Mouse (Mus musculus): ENCODE measurements around the gene Unc13a. TPM values are rescaled to one million over a fixed set of nuclear protein-coding genes. Genes with fewer than 3 reads are reported as not detected.
A peak's percentile ranks its signal among the peaks of the same experiment; 100 is the strongest.

Unc13a gene
- total RNA-seq, 1 experiment, result 3.0 TPM

DNA sequence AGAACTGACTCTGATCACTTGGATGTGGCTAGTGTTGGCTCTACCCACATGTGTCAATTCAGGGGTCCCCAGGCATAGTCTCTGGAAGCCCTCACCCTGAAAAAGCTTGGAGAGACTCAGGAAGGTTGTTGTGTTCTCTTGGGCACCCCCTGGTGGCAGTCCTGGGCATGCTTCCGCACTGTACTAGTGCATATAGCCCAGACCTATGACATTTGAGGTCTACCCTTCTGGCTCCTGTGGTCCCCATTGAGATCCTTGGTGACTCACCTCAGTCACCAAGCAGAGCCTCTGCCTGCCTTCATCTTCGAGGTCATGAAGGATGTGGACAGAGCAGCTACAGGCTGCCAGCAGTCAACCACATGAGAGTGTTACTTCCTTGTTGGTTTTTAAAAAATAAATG lies 84.7 kb downstream of the Unc13a start:
- Histone ChIP-seq H3K27ac (ENCODE audit: insufficient read depth, low read depth, low read length, poor library complexity, severe bottlenecking) (no peak overlapping the region), H3K9me3 (ENCODE audit: control insufficient read depth, insufficient read depth, low read depth, low read length) (no peaks in the 10 kb centered on the region), H3K4me3 (ENCODE audit: insufficient read depth in 1 of 2, low read depth in 1 of 2, low read length in 2 of 2, poor library complexity in 1 of 2, severe bottlenecking in 1 of 2) (no peak overlapping the region), H3K9ac (ENCODE audit: insufficient read depth, low read depth, low read length, poor library complexity, severe bottlenecking) (no peak overlapping the region), H3K36me3 (ENCODE audit: control insufficient read depth, insufficient read depth, low read length, poor library complexity, severe bottlenecking) (peaks cover 13% of the 10 kb centered on the region; the same call in 1 of the 2 replicates), H3K4me1 (ENCODE audit: control insufficient read depth in 2 of 2, insufficient read depth in 2 of 2, low read length in 2 of 2, poor library complexity in 1 of 2) (peaks cover 0 to 7% of the 10 kb centered on the region in 2 experiments; a peak in 1 of 4 replicates)
- TF ChIP-seq ZC3H11A (IDR thresholded peaks at IDR 0.05; ENCODE audit: borderline replicate concordance, low read depth, low read length) (no peak), HCFC1 (IDR thresholded peaks at IDR 0.05; ENCODE audit: borderline replicate concordance, insufficient read depth, low read length) (no peak), CHD2 (IDR thresholded peaks at IDR 0.05; ENCODE audit: low read depth, low read length) (no peak)
- in situ Hi-C loops (cut with MboI; ENCODE audit: low sequenced_read_pairs in 2 of 2, unreplicated experiment in 2 of 2), result no loop called here
- no peak for DNase-seq (ENCODE audit: low read depth, low spot score)

GRCm38 (mm10) chr8:71580201-71580600 lies 91.4 kb downstream of the Unc13a start:
- Histone ChIP-seq H3K36me3 (ENCODE audit: control insufficient read depth, insufficient read depth, low read length, poor library complexity, severe bottlenecking) (peaks cover 9% of the 10 kb centered on the region; the same call in 1 of the 2 replicates), H3K9me3 (ENCODE audit: control insufficient read depth, insufficient read depth, low read depth, low read length) (no peaks in the 10 kb centered on the region), H3K9ac (ENCODE audit: insufficient read depth, low read depth, low read length, poor library complexity, severe bottlenecking) (no peak overlapping the region), H3K27ac (ENCODE audit: insufficient read depth, low read depth, low read length, poor library complexity, severe bottlenecking) (no peak overlapping the region), H3K4me3 (ENCODE audit: insufficient read depth in 1 of 2, low read depth in 1 of 2, low read length in 2 of 2, poor library complexity in 1 of 2, severe bottlenecking in 1 of 2) (peak overlapping the region; percentile 29 to 31; a peak in 3 of 4 replicates), H3K4me1 (ENCODE audit: control insufficient read depth in 2 of 2, insufficient read depth in 2 of 2, low read length in 2 of 2, poor library complexity in 1 of 2) (peaks cover 0 to 19% of the 10 kb centered on the region in 2 experiments; a peak in 1 of 4 replicates)
- in situ Hi-C loops (cut with MboI; ENCODE audit: low sequenced_read_pairs in 2 of 2, unreplicated experiment in 2 of 2), result no loop called here
- TF ChIP-seq ZC3H11A (IDR thresholded peaks at IDR 0.05; ENCODE audit: borderline replicate concordance, low read depth, low read length) (no peak), HCFC1 (IDR thresholded peaks at IDR 0.05; ENCODE audit: borderline replicate concordance, insufficient read depth, low read length) (no peak), CHD2 (IDR thresholded peaks at IDR 0.05; ENCODE audit: low read depth, low read length) (no peak), MAFK (IDR thresholded peaks at IDR 0.05; ENCODE audit: insufficient read depth, low read depth, low read length) (no peak), ZNF384 (IDR thresholded peaks at IDR 0.05; ENCODE audit: low read depth, low read length) (no peak)
- DNase-seq (ENCODE audit: low read depth, low spot score), result no peak

- H3K4me1 ChIP-seq (ENCODE audit: control insufficient read depth in 2 of 2, insufficient read depth in 2 of 2, low read length in 2 of 2, poor library complexity in 1 of 2), result peaks cover 0 to 16% of the 10 kb centered on the region in 2 experiments; a peak in 1 of 4 replicates
- TF ChIP-seq ZNF384 (IDR thresholded peaks at IDR 0.05; ENCODE audit: low read depth, low read length) (no peak), ZC3H11A (IDR thresholded peaks at IDR 0.05; ENCODE audit: borderline replicate concordance, low read depth, low read length) (no peak), MAFK (IDR thresholded peaks at IDR 0.05; ENCODE audit: insufficient read depth, low read depth, low read length) (no peak), HCFC1 (IDR thresholded peaks at IDR 0.05; ENCODE audit: borderline replicate concordance, insufficient read depth, low read length) (no peak), CHD2 (IDR thresholded peaks at IDR 0.05; ENCODE audit: low read depth, low read length) (no peak)
- in situ Hi-C loops (cut with MboI; ENCODE audit: low sequenced_read_pairs in 2 of 2, unreplicated experiment in 2 of 2), result no loop called here
- no peak for DNase-seq (ENCODE audit: low read depth, low spot score)
- peaks cover 5% of the 10 kb centered on the region; the same call in 1 of the 2 replicates for H3K36me3 ChIP-seq (ENCODE audit: control insufficient read depth, insufficient read depth, low read length, poor library complexity, severe bottlenecking)
- H3K9ac ChIP-seq (ENCODE audit: insufficient read depth, low read depth, low read length, poor library complexity, severe bottlenecking), result peak overlapping the region; percentile 45
- H3K27ac ChIP-seq (ENCODE audit: insufficient read depth, low read depth, low read length, poor library complexity, severe bottlenecking), result no peak overlapping the region
- peak overlapping the region; percentile 17 to 33; a peak in 3 of 4 replicates for H3K4me3 ChIP-seq (ENCODE audit: insufficient read depth in 1 of 2, low read depth in 1 of 2, low read length in 2 of 2, poor library complexity in 1 of 2, severe bottlenecking in 1 of 2)
- H3K9me3 ChIP-seq (ENCODE audit: control insufficient read depth, insufficient read depth, low read depth, low read length), result no peaks in the 10 kb centered on the region
Observed at GRCm38 (mm10) chr8:71579476-71579875, 92.1 kb downstream of the Unc13a start.

DNA sequence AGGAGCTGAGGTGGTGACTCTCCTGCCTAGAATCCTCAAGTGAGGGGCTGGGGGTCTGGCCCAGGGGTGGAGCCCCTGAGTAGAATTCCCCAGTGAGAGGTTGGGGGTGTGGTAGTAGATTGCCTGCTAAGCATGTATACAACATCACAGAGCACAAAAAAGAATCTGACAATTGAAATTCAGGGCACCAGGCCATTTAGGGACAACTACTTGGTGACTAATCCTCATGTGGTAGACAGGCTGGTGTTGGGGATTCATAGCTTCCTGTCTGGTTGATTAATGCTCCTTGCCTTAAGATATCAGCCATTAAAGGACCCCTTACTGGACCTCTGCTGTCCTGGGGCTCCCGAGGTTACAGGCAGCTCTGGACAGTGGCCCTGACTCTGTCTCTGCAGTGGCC lies 92.5 kb downstream of the Unc13a start:
- TF ChIP-seq ZNF384 (IDR thresholded peaks at IDR 0.05; ENCODE audit: low read depth, low read length) (no peak), CHD2 (IDR thresholded peaks at IDR 0.05; ENCODE audit: low read depth, low read length) (no peak), ZC3H11A (IDR thresholded peaks at IDR 0.05; ENCODE audit: borderline replicate concordance, low read depth, low read length) (no peak), HCFC1 (IDR thresholded peaks at IDR 0.05; ENCODE audit: borderline replicate concordance, insufficient read depth, low read length) (no peak), MAFK (IDR thresholded peaks at IDR 0.05; ENCODE audit: insufficient read depth, low read depth, low read length) (no peak)
- Histone ChIP-seq H3K4me1 (ENCODE audit: control insufficient read depth in 2 of 2, insufficient read depth in 2 of 2, low read length in 2 of 2, poor library complexity in 1 of 2) (peaks cover 0 to 16% of the 10 kb centered on the region in 2 experiments; a peak in 1 of 4 replicates), H3K36me3 (ENCODE audit: control insufficient read depth, insufficient read depth, low read length, poor library complexity, severe bottlenecking) (peaks cover 3% of the 10 kb centered on the region; the same call in 1 of the 2 replicates), H3K27ac (ENCODE audit: insufficient read depth, low read depth, low read length, poor library complexity, severe bottlenecking) (no peak overlapping the region), H3K9ac (ENCODE audit: insufficient read depth, low read depth, low read length, poor library complexity, severe bottlenecking) (no peak overlapping the region), H3K4me3 (ENCODE audit: insufficient read depth in 1 of 2, low read depth in 1 of 2, low read length in 2 of 2, poor library complexity in 1 of 2, severe bottlenecking in 1 of 2) (no peak overlapping the region; a peak in 1 of 4 replicates), H3K9me3 (ENCODE audit: control insufficient read depth, insufficient read depth, low read depth, low read length) (no peaks in the 10 kb centered on the region)
- DNase-seq (ENCODE audit: low read depth, low spot score), result no peak
- in situ Hi-C loops (cut with MboI; ENCODE audit: low sequenced_read_pairs in 2 of 2, unreplicated experiment in 2 of 2), result no loop called here
